Comparison of ENCODE assay signal across 22 mouse cellular contexts in genomic region chr9:48712985-48713765, GRCm38 (mm10).
DNase-seq lines count a peak whose midpoint lies in the region; ATAC-seq lines count a peak whose summit lies in the region.
"Had no signal": no experiment of that assay in that cellular context is flagged by ENCODE, and none has a peak within 500 bp of the region (broad histone marks: within the 10 kb centered on the region; RNA-seq: fewer than 3 reads in every experiment).

No protein-coding gene starts in this region.

- no peak overlapping the region for H3K4me3 ChIP-seq in hindbrain, embryonic 10.5 days
- H3K4me3 ChIP-seq in hindbrain, embryonic 13.5 days = no peak overlapping the region
- no peak overlapping the region for H3K4me3 ChIP-seq in liver, embryonic 16.5 days (ENCODE audit: low read depth, low read length)
- H3K4me3 ChIP-seq: embryonic facial prominence, embryonic 15.5 days; heart, embryonic 15.5 days; kidney, embryonic 15.5 days; limb, embryonic 13.5 days; midbrain, embryonic 15.5 days; myocyte had no signal

- no peaks in the 10 kb centered on the region for H3K9me3 ChIP-seq in hindbrain, embryonic 10.5 days
- H3K9me3 ChIP-seq in hindbrain, embryonic 13.5 days = no peaks in the 10 kb centered on the region
- H3K9me3 ChIP-seq in liver, embryonic 16.5 days (replicated peaks; ENCODE audit: control insufficient read depth, low read length) = no peaks in the 10 kb centered on the region
- H3K9me3 ChIP-seq: embryonic facial prominence, embryonic 15.5 days; heart, embryonic 15.5 days; kidney, embryonic 15.5 days; limb, embryonic 13.5 days; midbrain, embryonic 15.5 days had no signal

- DNase-seq in hindbrain, embryonic 10.5 days (ENCODE audit: low spot score) = no peak
- DNase-seq in thymus, postnatal 14 days = peak; percentile 12
- no peak for DNase-seq in thymus, postnatal 25 days
- DNase-seq in neural tube, embryonic 10.5 days (ENCODE audit: extremely low spot score, low spot score) = no peak
- no peak for DNase-seq in spleen, postnatal 10 days (ENCODE audit: low spot score in 2 of 2)
- DNase-seq: adrenal gland, postnatal 36 days; cerebellum, adult 9-10 months; gastrocnemius, postnatal 36 days; kidney, postnatal 36 days; layer of hippocampus, adult 9-11 months; lung, adult 18-20 months; lung, postnatal 14 days had no signal

- H3K27ac ChIP-seq in hindbrain, embryonic 10.5 days = peak overlapping the region; percentile 9; the same call in 1 of the 2 replicates
- H3K27ac ChIP-seq in hindbrain, embryonic 13.5 days = no peak overlapping the region
- no peak overlapping the region for H3K27ac ChIP-seq in liver, embryonic 16.5 days (ENCODE audit: low read length)
- H3K27ac ChIP-seq: embryonic facial prominence, embryonic 15.5 days; heart, embryonic 15.5 days; kidney, embryonic 15.5 days; limb, embryonic 13.5 days; midbrain, embryonic 15.5 days had no signal

- H3K27me3 ChIP-seq in hindbrain, embryonic 10.5 days (ENCODE audit: insufficient read depth, poor library complexity, severe bottlenecking) = no peaks in the 10 kb centered on the region
- H3K27me3 ChIP-seq in hindbrain, embryonic 13.5 days = 0 out of 2 replicates have a peak, but pooled peaks cover 2% of the 10 kb centered on the region
- H3K27me3 ChIP-seq in liver, embryonic 16.5 days (ENCODE audit: control insufficient read depth, insufficient read depth, low read depth, low read length) = no peaks in the 10 kb centered on the region
- H3K27me3 ChIP-seq: embryonic facial prominence, embryonic 15.5 days; heart, embryonic 15.5 days; midbrain, embryonic 15.5 days had no signal

- no peak overlapping the region for H3K4me2 ChIP-seq in hindbrain, embryonic 13.5 days
- no peak overlapping the region for H3K4me2 ChIP-seq in liver, embryonic 16.5 days (ENCODE audit: low read depth, low read length)
- H3K4me2 ChIP-seq: embryonic facial prominence, embryonic 15.5 days; heart, embryonic 15.5 days; kidney, embryonic 15.5 days; limb, embryonic 13.5 days; midbrain, embryonic 15.5 days had no signal

- 84% methylated on average over 13 of the region's 13 CpGs for WGBS in hindbrain, embryonic 10.5 days
- WGBS in hindbrain, embryonic 13.5 days = 84% methylated on average over 13 of the region's 13 CpGs
- 40% methylated on average over 13 of the region's 13 CpGs for WGBS in liver, embryonic 16.5 days (ENCODE audit: insufficient replicate concordance)

- H3K9ac ChIP-seq in hindbrain, embryonic 13.5 days = no peak overlapping the region
- H3K9ac ChIP-seq in liver, embryonic 16.5 days (ENCODE audit: low read depth, low read length) = no peak overlapping the region
- H3K9ac ChIP-seq: embryonic facial prominence, embryonic 15.5 days; heart, embryonic 15.5 days; kidney, embryonic 15.5 days; limb, embryonic 13.5 days; midbrain, embryonic 15.5 days had no signal

- no peak for ATAC-seq in hindbrain, embryonic 13.5 days (ENCODE audit: low FRiP score)
- ATAC-seq in liver, embryonic 16.5 days (ENCODE audit: low read depth) = 0 out of 2 replicates have a peak, but pooled peaks have one; percentile 35
- ATAC-seq: forebrain, embryonic 16.5 days; intestine, postnatal 0 days; midbrain, embryonic 15.5 days had no signal

- H3K4me1 ChIP-seq in hindbrain, embryonic 10.5 days (replicated peaks) = peaks cover 35% of the 10 kb centered on the region
- peaks cover 17% of the 10 kb centered on the region for H3K4me1 ChIP-seq in hindbrain, embryonic 13.5 days (replicated peaks)
- peaks cover 4% of the 10 kb centered on the region; the same call in 1 of the 2 replicates for H3K4me1 ChIP-seq in liver, embryonic 16.5 days (ENCODE audit: control insufficient read depth, low read depth, low read length)

- peaks cover 75% of the 10 kb centered on the region for H3K36me3 ChIP-seq in hindbrain, embryonic 10.5 days
- no peaks in the 10 kb centered on the region for H3K36me3 ChIP-seq in hindbrain, embryonic 13.5 days
- H3K36me3 ChIP-seq in liver, embryonic 16.5 days (ENCODE audit: control insufficient read depth, insufficient read depth) = no peaks in the 10 kb centered on the region
- H3K36me3 ChIP-seq: embryonic facial prominence, embryonic 15.5 days; heart, embryonic 15.5 days; kidney, embryonic 15.5 days; limb, embryonic 13.5 days; midbrain, embryonic 15.5 days had no signal
